ENCODE assay signal across 8 mouse cellular contexts in the genomic region with DNA sequence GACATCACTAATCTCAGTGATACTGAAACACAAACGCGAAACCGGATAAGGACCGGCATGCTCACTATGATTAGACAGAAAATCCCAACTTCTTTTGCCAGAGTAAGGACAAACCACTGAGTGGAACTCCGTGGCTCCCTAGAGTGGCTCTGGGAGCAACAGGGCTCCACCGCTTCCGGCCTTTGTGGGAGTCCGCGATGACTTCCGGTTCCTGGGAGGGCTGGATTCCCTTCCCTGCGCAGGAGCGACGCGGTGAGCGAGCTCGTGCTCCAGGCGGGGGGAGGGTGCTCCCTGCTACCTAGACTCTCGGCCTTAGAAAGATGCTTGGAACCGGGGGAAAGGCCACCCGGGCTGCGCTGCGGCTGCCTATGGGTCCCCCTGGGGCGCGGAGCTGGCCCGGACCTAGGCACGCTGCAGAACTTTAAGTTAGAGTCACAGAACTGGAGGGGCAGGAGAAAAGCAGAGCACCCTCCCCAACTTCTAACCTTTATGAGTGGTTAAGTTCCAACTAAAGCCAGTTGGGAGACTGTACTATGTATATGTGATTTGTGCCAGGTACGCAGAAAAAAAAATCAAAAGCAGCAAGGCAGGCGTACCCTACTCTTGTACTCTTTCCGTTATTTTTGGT. TPM values are rescaled to one million over a fixed set of nuclear protein-coding genes. Genes with fewer than 3 reads are reported as not detected.
A peak's percentile ranks its signal among the peaks of the same experiment; 100 is the strongest.
DNase-seq lines count a peak whose midpoint lies in the region; ATAC-seq lines count a peak whose summit lies in the region.

A gene (plus strand): TSS at position 200 of the 628 bp plus-strand sequence.

- H3K36me3 ChIP-seq in hindbrain, embryonic 15.5 days: peaks cover 9% of the 10 kb centered on the region

- no peaks in the 10 kb centered on the region for H3K9me3 ChIP-seq in hindbrain, embryonic 15.5 days

- H3K4me2 ChIP-seq in hindbrain, embryonic 15.5 days: peak within 1 kb of the TSS; percentile 67

- peak; percentile 100 for ATAC-seq in hindbrain, embryonic 15.5 days (ENCODE audit: low FRiP score, low read depth)

- H3K4me3 ChIP-seq in hindbrain, embryonic 15.5 days: peak within 1 kb of the TSS; percentile 80

- no peaks in the 10 kb centered on the region for H3K27me3 ChIP-seq in hindbrain, embryonic 15.5 days

- peak within 1 kb of the TSS; percentile 85 for H3K9ac ChIP-seq in hindbrain, embryonic 15.5 days

- peaks cover 27% of the 10 kb centered on the region for H3K4me1 ChIP-seq in hindbrain, embryonic 15.5 days (replicated peaks)

- peak; percentile 78 for DNase-seq in T-cell, adult 2 months (ENCODE audit: low spot score)
- peak; percentile 88 to 90 for DNase-seq in cerebellum, postnatal 36 days
- peak; percentile 91 for DNase-seq in frontal cortex, postnatal 36 days (ENCODE audit: low spot score in 2 of 2)
- DNase-seq in left cerebral cortex, adult 11 months (ENCODE audit: low spot score): peak; percentile 77
- DNase-seq in lung, postnatal 4 days: peak; percentile 90 to 94
- peak; percentile 88 for DNase-seq in retina, postnatal 7 days (ENCODE audit: low read depth, low spot score)
- peak; percentile 76 for DNase-seq in urinary bladder, adult 2 months (ENCODE audit: low spot score)

- under 1% methylated on average over 29 of the region's 29 CpGs for WGBS in hindbrain, embryonic 15.5 days

- peak within 1 kb of the TSS; percentile 69; the same call in 1 of the 2 replicates for H3K27ac ChIP-seq in hindbrain, embryonic 15.5 days (replicated peaks)

RNA-seq across cellular contexts. Expression of the gene that starts here (rescaled TPM):
- 11.0 and 12.7 TPM in 2 replicates for polyA plus RNA-seq in hindbrain, embryonic 15.5 days (2015; fragmentation: Nextera tagmentation; extraction: Ambion mirVana)
- polyA plus RNA-seq in urinary bladder, adult 2 months (2012; rRNA removed): 7.9 and 8.0 TPM in 2 replicates

Comparison
In these comparisons a context has a peak if more than half of its experiments do, and no peak if none do; other contexts are left out.
1. Peak in every context shown above with its lines: DNase-seq, ATAC-seq, H3K4me3 ChIP-seq and H3K27ac ChIP-seq.